Mouse (Mus musculus): ENCODE data around the gene Rapgef3.

Rapgef3 gene

GRCm38 (mm10) chr15:97746278-97746677, 21.5 kb downstream of the Rapgef3 start:
- no peak for DNase-seq (ENCODE audit: low spot score)

- no peak for DNase-seq (ENCODE audit: low spot score)
These were observed 22.4 kb downstream of the Rapgef3 start for GRCm38 (mm10) chr15:97745331-97745730.

- no peak for DNase-seq (ENCODE audit: low spot score)
These were observed 22.8 kb downstream of the Rapgef3 start for GRCm38 (mm10) chr15:97744930-97745329.

- no peak for DNase-seq (ENCODE audit: low spot score)
These were observed 23.7 kb downstream of the Rapgef3 start for GRCm38 (mm10) chr15:97743961-97744525.

GRCm38 (mm10) chr15:97743210-97743609, 24.6 kb downstream of the Rapgef3 start:
- no peak for DNase-seq (ENCODE audit: low spot score)

- no peak for DNase-seq (ENCODE audit: low spot score)
These were observed 25.2 kb downstream of the Rapgef3 start for GRCm38 (mm10) chr15:97742600-97742999.

GRCm38 (mm10) chr15:97742074-97742473, 25.7 kb downstream of the Rapgef3 start:
- DNase-seq (ENCODE audit: low spot score) = no peak

GRCm38 (mm10) chr15:97741662-97742061, 26.1 kb downstream of the Rapgef3 start:
- DNase-seq (ENCODE audit: low spot score) = no peak

- no peak for DNase-seq (ENCODE audit: low spot score)
These were observed 27.5 kb downstream of the Rapgef3 start for GRCm38 (mm10) chr15:97740283-97740732.

GRCm38 (mm10) chr15:97738923-97739322, 28.8 kb downstream of the Rapgef3 start:
- DNase-seq (ENCODE audit: low spot score) = no peak

GRCm38 (mm10) chr15:97731988-97732387, 35.8 kb downstream of the Rapgef3 start:
- DNase-seq (ENCODE audit: low spot score) = no peak

- no peak for DNase-seq (ENCODE audit: low spot score)
These were observed 36.7 kb downstream of the Rapgef3 start, which contains the start of gene Endou for GRCm38 (mm10) chr15:97731111-97731510. Gene Endou (minus strand): TSS chr15:97731339.

GRCm38 (mm10) chr15:97730365-97730764, 37.4 kb downstream of the Rapgef3 start:
- DNase-seq (ENCODE audit: low spot score) = peak; percentile 20

GRCm38 (mm10) chr15:97728804-97729203, 39.0 kb downstream of the Rapgef3 start:
- no peak for DNase-seq (ENCODE audit: low spot score)

- DNase-seq (ENCODE audit: low spot score) = no peak
These were observed 39.4 kb downstream of the Rapgef3 start for GRCm38 (mm10) chr15:97728394-97728793.

- DNase-seq (ENCODE audit: low spot score) = no peak
These were observed 40.3 kb downstream of the Rapgef3 start for GRCm38 (mm10) chr15:97727520-97727919.

GRCm38 (mm10) chr15:97727048-97727447, 40.7 kb downstream of the Rapgef3 start:
- no peak for DNase-seq (ENCODE audit: low spot score)

GRCm38 (mm10) chr15:97726310-97726709, 41.5 kb downstream of the Rapgef3 start:
- DNase-seq (ENCODE audit: low spot score) = no peak

- no peak for DNase-seq (ENCODE audit: low spot score)
These were observed 42.5 kb downstream of the Rapgef3 start for GRCm38 (mm10) chr15:97725198-97725785.

GRCm38 (mm10) chr15:97724346-97725197, 43.2 kb downstream of the Rapgef3 start:
- no peak for DNase-seq (ENCODE audit: low spot score)

GRCm38 (mm10) chr15:97723536-97724345, 44.0 kb downstream of the Rapgef3 start:
- DNase-seq (ENCODE audit: low spot score) = no peak

Measured in yolk sac, embryonic 10.5 days (tissue).